Mouse (Mus musculus) forebrain, embryonic 16.5 days (tissue): ENCODE data around the gene Pcolce2. TPM values are rescaled to one million over a fixed set of nuclear protein-coding genes. Genes with fewer than 3 reads are reported as not detected.
A peak's percentile ranks its signal among the peaks of the same experiment; 100 is the strongest.
"Not testable (repeated sequence)": the region's sequence is repeated elsewhere in the genome, so short reads cannot be mapped to it uniquely, and the experiment has no call there.

Source experiments
- ATAC-seq: fragments of 200-750 bp; cut with Nextera tagmentation; 2 replicates; pipeline ENCODE4 v1.8.0; 2017; ENCODE audit warnings: mild to moderate bottlenecking, moderate library complexity
- H3K27ac ChIP-seq: fragments of 300-500 bp; sonication (generic); 2 replicates; pipeline ENCODE4 v1.5.1; 2014; ENCODE audit warnings: low read length, control low read depth
- H3K27me3 ChIP-seq: fragments of 300-500 bp; sonication (generic); replicated peaks from 2 replicates; pipeline ENCODE4 v1.6.1; 2014; ENCODE audit warnings: low read length; ENCODE audit not compliant: control insufficient read depth, insufficient read depth
- H3K36me3 ChIP-seq: fragments of 300-500 bp; sonication (generic); 2 replicates; pipeline ENCODE4 v1.6.1; 2014; ENCODE audit not compliant: control insufficient read depth, insufficient read depth
- H3K4me1 ChIP-seq: fragments of 300-500 bp; sonication (generic); replicated peaks from 2 replicates; pipeline ENCODE4 v1.6.1; 2014; ENCODE audit warnings: low read length; ENCODE audit not compliant: control insufficient read depth, insufficient read depth
- H3K4me2 ChIP-seq: fragments of 300-500 bp; sonication (generic); 2 replicates; pipeline ENCODE4 v1.6.1; 2014; ENCODE audit warnings: mild to moderate bottlenecking, low read length, control low read depth
- H3K4me3 ChIP-seq: fragments of 300-500 bp; sonication (generic); replicated peaks from 2 replicates; pipeline ENCODE4 v1.5.1; 2014; ENCODE audit warnings: mild to moderate bottlenecking, low read length, control low read depth
- H3K9ac ChIP-seq: fragments of 300-500 bp; sonication (generic); replicated peaks from 2 replicates; pipeline ENCODE4 v1.6.1; 2014; ENCODE audit warnings: low read depth, low read length, control low read depth
- H3K9me3 ChIP-seq: fragments of 300-500 bp; sonication (generic); 2 replicates; pipeline ENCODE4 v1.6.1; 2016; ENCODE audit warnings: low read length; ENCODE audit not compliant: control insufficient read depth
- WGBS: fragments of 180-500 bp; shearing (Covaris S2); extraction: QIAGEN DNeasy Blood & Tissue Kit; methylation state at CpG from one replicate; pipeline ENCODE4 v1.1.7; 2014; 5-methylcytosine and 5-hydroxymethylcytosine counted together
- polyA plus RNA-seq: library from polyadenylated mRNA; unstranded; fragments of >200 nt; fragmentation: Nextera tagmentation; extraction: Ambion mirVana; gene quantifications from 2 replicates; pipeline ENCODE4 v1.2.1, GENCODE M21; 2015

Pcolce2 gene
- polyA plus RNA-seq, 1 experiment from 2014 or later = 1.7 TPM

GRCm38 (mm10) chr9:95612246-95612768 is 25.1 kb upstream of the Pcolce2 start:
- ATAC-seq = no peak
- H3K4me1 ChIP-seq = peaks cover 6% of the 10 kb centered on the region

GRCm38 (mm10) chr9:95613426-95614127 is 23.8 kb upstream of the Pcolce2 start:
- no peak overlapping the region for H3K27ac ChIP-seq
- 1% methylated on average over 9 of the region's 9 CpGs for WGBS
- H3K27me3 ChIP-seq = no peaks in the 10 kb centered on the region
- ATAC-seq = peak; percentile 65
- H3K9ac ChIP-seq = no peak overlapping the region
- H3K4me2 ChIP-seq = peak overlapping the region; percentile 44
- no peaks in the 10 kb centered on the region for H3K9me3 ChIP-seq
- 0 out of 2 replicates have a peak overlapping the region, but pooled peaks have one; percentile 14 for H3K4me3 ChIP-seq
- no peaks in the 10 kb centered on the region for H3K36me3 ChIP-seq
- peaks cover 6% of the 10 kb centered on the region for H3K4me1 ChIP-seq

More at GRCm38 (mm10) chr9:95612246-95612768, 25.1 kb upstream of the Pcolce2 start:
- Histone ChIP-seq H3K27me3 (no peaks in the 10 kb centered on the region), H3K9ac (no peak overlapping the region), H3K27ac (no peak overlapping the region), H3K9me3 (no peaks in the 10 kb centered on the region), H3K36me3 (no peaks in the 10 kb centered on the region), H3K4me2 (no peak overlapping the region), H3K4me3 (no peak overlapping the region)
- 88% methylated on average over 8 of the region's 8 CpGs for WGBS

GRCm38 (mm10) chr9:95614861-95615615 is 22.4 kb upstream of the Pcolce2 start:
- Histone ChIP-seq H3K36me3 (no peaks in the 10 kb centered on the region), H3K27ac (no peak overlapping the region), H3K9ac (no peak overlapping the region), H3K9me3 (no peaks in the 10 kb centered on the region), H3K4me3 (no peak overlapping the region), H3K4me1 (peaks cover 6% of the 10 kb centered on the region), H3K4me2 (no peak overlapping the region), H3K27me3 (no peaks in the 10 kb centered on the region)
- ATAC-seq = no peak
- WGBS = 71% methylated on average over 14 of the region's 14 CpGs

GRCm38 (mm10) chr9:95615961-95616360 is 21.4 kb upstream of the Pcolce2 start:
- WGBS = 84% methylated on average over 3 of the region's 3 CpGs
- Histone ChIP-seq H3K27ac (no peak overlapping the region), H3K27me3 (no peaks in the 10 kb centered on the region), H3K4me2 (no peak overlapping the region), H3K36me3 (no peaks in the 10 kb centered on the region), H3K9ac (no peak overlapping the region), H3K4me3 (no peak overlapping the region), H3K9me3 (no peaks in the 10 kb centered on the region), H3K4me1 (peaks cover 6% of the 10 kb centered on the region)
- no peak for ATAC-seq

- 94% methylated on average over 1 of the region's 1 CpGs for WGBS
- no peak overlapping the region for H3K4me3 ChIP-seq
- H3K4me2 ChIP-seq = no peak overlapping the region
- no peaks in the 10 kb centered on the region for H3K36me3 ChIP-seq
- ATAC-seq = no peak
- no peaks in the 10 kb centered on the region for H3K9me3 ChIP-seq
- H3K4me1 ChIP-seq = no peaks in the 10 kb centered on the region; the same call in 1 of the 2 replicates
- H3K9ac ChIP-seq = no peak overlapping the region
- no peak overlapping the region for H3K27ac ChIP-seq
- no peaks in the 10 kb centered on the region for H3K27me3 ChIP-seq
Measured at GRCm38 (mm10) chr9:95618572-95618971, 18.8 kb upstream of the Pcolce2 start.

DNA sequence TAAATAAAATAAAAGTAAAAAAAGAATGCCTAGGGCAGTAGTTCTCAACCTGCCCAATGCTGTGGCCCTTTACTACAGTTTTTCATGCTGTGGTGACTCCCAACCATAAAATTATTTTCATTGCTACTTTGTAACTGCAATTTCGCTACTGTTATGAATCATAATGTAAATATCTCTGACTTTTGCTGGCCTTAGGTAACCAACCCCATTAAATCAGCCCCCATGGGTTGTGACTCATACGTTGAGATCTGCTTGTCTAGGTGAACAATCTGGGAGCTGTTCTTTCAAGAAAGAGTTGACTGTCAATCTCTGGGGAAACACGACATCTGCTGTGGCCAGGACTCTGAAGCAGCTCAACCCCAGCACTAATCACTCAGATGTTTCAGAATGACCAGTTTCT is 13.3 kb upstream of the Pcolce2 start:
- no peaks in the 10 kb centered on the region for H3K4me1 ChIP-seq
- no peak overlapping the region for H3K4me2 ChIP-seq
- no peaks in the 10 kb centered on the region for H3K27me3 ChIP-seq
- WGBS = 95% methylated on average over 3 of the region's 3 CpGs
- no peak overlapping the region for H3K9ac ChIP-seq
- H3K27ac ChIP-seq = no peak overlapping the region
- no peaks in the 10 kb centered on the region for H3K36me3 ChIP-seq
- no peak overlapping the region for H3K4me3 ChIP-seq
- H3K9me3 ChIP-seq = no peaks in the 10 kb centered on the region
- ATAC-seq = no peak

DNA sequence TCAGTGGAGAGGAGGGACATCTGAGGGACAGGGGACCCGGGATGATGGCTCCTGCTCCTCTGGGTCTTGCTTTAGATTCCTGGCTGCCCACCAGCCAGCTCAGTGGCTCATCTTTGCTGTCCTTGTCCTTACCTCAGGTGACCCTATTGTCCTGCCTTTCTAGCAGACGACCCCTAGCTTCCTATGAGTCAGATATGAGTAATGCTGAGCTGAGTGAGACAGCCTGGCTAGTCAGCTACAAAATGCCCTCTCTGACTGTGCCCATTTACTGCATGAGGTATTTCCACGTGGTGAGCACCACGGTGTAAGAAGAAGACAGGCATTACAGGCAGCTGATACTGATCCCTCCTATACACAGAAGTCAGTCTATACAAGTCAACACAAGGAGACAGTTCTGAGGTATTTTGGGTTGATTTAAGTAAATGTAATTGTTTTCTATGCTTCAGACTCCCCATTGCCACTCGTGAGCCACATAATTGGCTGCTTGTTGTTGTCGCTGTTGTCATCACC is 8.9 kb upstream of the Pcolce2 start:
- no peak for ATAC-seq
- Histone ChIP-seq H3K9me3 (no peaks in the 10 kb centered on the region), H3K9ac (no peak overlapping the region), H3K4me2 (no peak overlapping the region), H3K4me3 (no peak overlapping the region), H3K27me3 (no peaks in the 10 kb centered on the region), H3K36me3 (no peaks in the 10 kb centered on the region), H3K27ac (no peak overlapping the region), H3K4me1 (no peaks in the 10 kb centered on the region)
- 87% methylated on average over 6 of the region's 6 CpGs for WGBS

DNA sequence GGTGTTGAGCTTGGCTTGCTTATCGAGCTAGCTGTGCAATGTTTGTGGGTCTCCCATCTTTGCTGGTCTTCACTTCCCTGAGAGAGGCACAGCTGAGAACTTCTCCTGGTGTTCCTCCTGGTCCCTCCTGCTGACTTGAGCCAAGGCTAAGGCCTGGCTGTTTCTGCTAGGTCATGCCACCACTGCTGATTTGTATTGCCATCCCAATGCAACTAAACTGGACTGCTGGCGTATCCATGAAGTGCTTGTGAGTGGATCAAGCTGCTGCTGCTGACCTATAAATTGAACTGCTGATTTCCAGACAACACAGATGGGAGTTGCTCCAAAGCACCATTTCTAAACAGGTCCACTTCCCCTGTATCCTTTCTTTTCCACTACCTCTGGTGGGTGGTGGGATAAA is 7.8 kb upstream of the Pcolce2 start:
- H3K9ac ChIP-seq, H3K27me3 ChIP-seq, H3K4me3 ChIP-seq, H3K4me2 ChIP-seq, ATAC-seq, H3K36me3 ChIP-seq, H3K9me3 ChIP-seq, H3K27ac ChIP-seq, H3K4me1 ChIP-seq: not testable (repeated sequence)
- WGBS = 91% methylated on average over 2 of the region's 2 CpGs

- Histone ChIP-seq H3K4me3 (no peak overlapping the region), H3K36me3 (no peaks in the 10 kb centered on the region), H3K27me3 (0 out of 2 replicates have a peak, but pooled peaks cover 7% of the 10 kb centered on the region), H3K9ac (no peak overlapping the region), H3K4me1 (peaks cover 3% of the 10 kb centered on the region; the same call in 1 of the 2 replicates), H3K4me2 (no peak overlapping the region), H3K27ac (no peak overlapping the region), H3K9me3 (no peaks in the 10 kb centered on the region)
- ATAC-seq = no peak
- WGBS = 70% methylated on average over 4 of the region's 4 CpGs
Measured at GRCm38 (mm10) chr9:95636395-95636794, 1.0 kb upstream of the Pcolce2 start.
